Mouse (Mus musculus): ENCODE measurements around the gene Foxe1. TPM values are rescaled to one million over a fixed set of nuclear protein-coding genes. Genes with fewer than 3 reads are reported as not detected.

Foxe1 gene
- total and polyA plus RNA-seq, 2 experiments from 2014 or later = 0.05 TPM; not detected in 1

- Histone ChIP-seq H3K4me3 (ENCODE audit: low read depth, low read length) (no peak overlapping the region), H3K27ac (ENCODE audit: low read depth, low read length) (no peak overlapping the region), H3K36me3 (ENCODE audit: insufficient read depth) (no peaks in the 10 kb centered on the region), H3K9me3 (ENCODE audit: low read length) (no peaks in the 10 kb centered on the region), H3K9ac (no peak overlapping the region), H3K4me2 (ENCODE audit: low read depth) (no peak overlapping the region), H3K4me1 (ENCODE audit: insufficient read depth) (no peaks in the 10 kb centered on the region), H3K27me3 (ENCODE audit: insufficient read depth, low read length) (peaks cover 90% of the 10 kb centered on the region)
- no peak for DNase-seq
- no peak for ATAC-seq
- WGBS = 7% methylated on average over 22 of the region's 22 CpGs
- TF ChIP-seq CTCF (IDR thresholded peaks at IDR 0.05; ENCODE audit: low read depth) = no peak
Observed at GRCm38 (mm10) chr4:46341831-46342680, 1.4 kb upstream of the Foxe1 start.

GRCm38 (mm10) chr4:46342711-46343286 lies 610 bp upstream of the Foxe1 start:
- Histone ChIP-seq H3K9me3 (ENCODE audit: low read length) (no peaks in the 10 kb centered on the region), H3K9ac (no peak overlapping the region), H3K27me3 (ENCODE audit: insufficient read depth, low read length) (peaks cover 95% of the 10 kb centered on the region), H3K27ac (ENCODE audit: low read depth, low read length) (no peak overlapping the region), H3K36me3 (ENCODE audit: insufficient read depth) (no peaks in the 10 kb centered on the region), H3K4me1 (ENCODE audit: insufficient read depth) (no peaks in the 10 kb centered on the region), H3K4me3 (ENCODE audit: low read depth, low read length) (no peak overlapping the region; the same call in 1 of the 2 replicates), H3K4me2 (ENCODE audit: low read depth) (0 out of 2 replicates have a peak overlapping the region, but pooled peaks have one; percentile 19)
- TF ChIP-seq CTCF (IDR thresholded peaks at IDR 0.05; ENCODE audit: low read depth) = 0 out of 2 replicates have a peak, but pooled peaks have one; percentile 2
- WGBS = under 1% methylated on average over 28 of the region's 28 CpGs
- ATAC-seq = peak; percentile 47; the same call in 1 of the 2 replicates
- DNase-seq = no peak

- DNase-seq (peak; percentile 59), ATAC-seq (peak; percentile 73)
- H3K27ac ChIP-seq (ENCODE audit: low read depth, low read length) = no peak overlapping the region
- peaks cover 92% of the 10 kb centered on the region for H3K27me3 ChIP-seq (ENCODE audit: insufficient read depth, low read length)
- no peaks in the 10 kb centered on the region for H3K36me3 ChIP-seq (ENCODE audit: insufficient read depth)
- no peaks in the 10 kb centered on the region for H3K4me1 ChIP-seq (ENCODE audit: insufficient read depth)
- under 1% methylated on average over 50 of the region's 51 CpGs for WGBS
- peak overlapping the region; percentile 47 for H3K4me2 ChIP-seq (ENCODE audit: low read depth)
- peak overlapping the region; percentile 42 for H3K4me3 ChIP-seq (ENCODE audit: low read depth, low read length)
- H3K9ac ChIP-seq = no peak overlapping the region
- H3K9me3 ChIP-seq (ENCODE audit: low read length) = no peaks in the 10 kb centered on the region
- peak; percentile 25; the same call in 1 of the 2 replicates for TF ChIP-seq CTCF (IDR thresholded peaks at IDR 0.05; ENCODE audit: low read depth)
Observed at GRCm38 (mm10) chr4:46344288-46344687, 879 bp downstream of the Foxe1 start.

GRCm38 (mm10) chr4:46345056-46345772 lies 1.8 kb downstream of the Foxe1 start:
- peaks cover 92% of the 10 kb centered on the region for H3K27me3 ChIP-seq (ENCODE audit: insufficient read depth, low read length)
- H3K4me3 ChIP-seq (ENCODE audit: low read depth, low read length) = peak overlapping the region; percentile 42
- 3% methylated on average over 66 of the region's 67 CpGs for WGBS

GRCm38 (mm10) chr4:46345773-46346100 lies 2.3 kb downstream of the Foxe1 start:
- no peak overlapping the region for H3K9ac ChIP-seq
- 18% methylated on average over 3 of the region's 3 CpGs for WGBS
- TF ChIP-seq CTCF (IDR thresholded peaks at IDR 0.05; ENCODE audit: low read depth) = no peak
- ATAC-seq (no peak), DNase-seq (no peak)
- H3K9me3 ChIP-seq (ENCODE audit: low read length) = no peaks in the 10 kb centered on the region
- no peak overlapping the region for H3K4me3 ChIP-seq (ENCODE audit: low read depth, low read length)
- no peak overlapping the region for H3K4me2 ChIP-seq (ENCODE audit: low read depth)
- no peaks in the 10 kb centered on the region for H3K4me1 ChIP-seq (ENCODE audit: insufficient read depth)
- H3K27ac ChIP-seq (ENCODE audit: low read depth, low read length) = no peak overlapping the region
- no peaks in the 10 kb centered on the region for H3K36me3 ChIP-seq (ENCODE audit: insufficient read depth)
- H3K27me3 ChIP-seq (ENCODE audit: insufficient read depth, low read length) = peaks cover 92% of the 10 kb centered on the region

More at GRCm38 (mm10) chr4:46345056-46345772, 1.8 kb downstream of the Foxe1 start:
- Histone ChIP-seq H3K9me3 (ENCODE audit: low read length) (no peaks in the 10 kb centered on the region), H3K4me2 (ENCODE audit: low read depth) (0 out of 2 replicates have a peak overlapping the region, but pooled peaks have one; percentile 47), H3K27ac (ENCODE audit: low read depth, low read length) (no peak overlapping the region), H3K36me3 (ENCODE audit: insufficient read depth) (no peaks in the 10 kb centered on the region), H3K9ac (no peak overlapping the region), H3K4me1 (ENCODE audit: insufficient read depth) (no peaks in the 10 kb centered on the region)
- no peak for TF ChIP-seq CTCF (IDR thresholded peaks at IDR 0.05; ENCODE audit: low read depth)
- no peak for DNase-seq
- no peak for ATAC-seq

- Histone ChIP-seq H3K27me3 (ENCODE audit: insufficient read depth, low read length) (peaks cover 90% of the 10 kb centered on the region), H3K27ac (ENCODE audit: low read depth, low read length) (no peak overlapping the region), H3K9ac (no peak overlapping the region), H3K4me2 (ENCODE audit: low read depth) (no peak overlapping the region), H3K9me3 (ENCODE audit: low read length) (no peaks in the 10 kb centered on the region), H3K4me3 (ENCODE audit: low read depth, low read length) (no peak overlapping the region), H3K36me3 (ENCODE audit: insufficient read depth) (no peaks in the 10 kb centered on the region), H3K4me1 (ENCODE audit: insufficient read depth) (no peaks in the 10 kb centered on the region)
- TF ChIP-seq CTCF (IDR thresholded peaks at IDR 0.05; ENCODE audit: low read depth) = no peak
- no peak for DNase-seq
- ATAC-seq = no peak
- 19% methylated on average over 6 of the region's 6 CpGs for WGBS
Observed at GRCm38 (mm10) chr4:46346221-46346620, 2.8 kb downstream of the Foxe1 start.

All from forebrain, postnatal 0 days (tissue).